Mouse (Mus musculus): Measurements from ENCODE around the gene Calcoco1. TPM values are rescaled to one million over a fixed set of nuclear protein-coding genes. Genes with fewer than 3 reads are reported as not detected.

Gene Calcoco1
- 10 to 100 TPM; 45.0 to 51.1 TPM for total RNA-seq (2021)
- long read RNA-seq, experiment 1, transcript Calcoco1-201 (15 exons, 2,824 nt) = major isoform, 56 of 73 reads
- long read RNA-seq, experiment 1, partial matches to known transcripts = 9 of 73 reads
- long read RNA-seq, experiment 1, other reads (novel, unspliced or antisense) = 8 of 73 reads
- long read RNA-seq, experiment 2, transcript Calcoco1-201 (15 exons, 2,824 nt) = major isoform, 53 of 65 reads
- long read RNA-seq, experiment 2, partial matches to known transcripts = 4 of 65 reads
- long read RNA-seq, experiment 2, other reads (novel, unspliced or antisense) = 7 of 65 reads

DNA sequence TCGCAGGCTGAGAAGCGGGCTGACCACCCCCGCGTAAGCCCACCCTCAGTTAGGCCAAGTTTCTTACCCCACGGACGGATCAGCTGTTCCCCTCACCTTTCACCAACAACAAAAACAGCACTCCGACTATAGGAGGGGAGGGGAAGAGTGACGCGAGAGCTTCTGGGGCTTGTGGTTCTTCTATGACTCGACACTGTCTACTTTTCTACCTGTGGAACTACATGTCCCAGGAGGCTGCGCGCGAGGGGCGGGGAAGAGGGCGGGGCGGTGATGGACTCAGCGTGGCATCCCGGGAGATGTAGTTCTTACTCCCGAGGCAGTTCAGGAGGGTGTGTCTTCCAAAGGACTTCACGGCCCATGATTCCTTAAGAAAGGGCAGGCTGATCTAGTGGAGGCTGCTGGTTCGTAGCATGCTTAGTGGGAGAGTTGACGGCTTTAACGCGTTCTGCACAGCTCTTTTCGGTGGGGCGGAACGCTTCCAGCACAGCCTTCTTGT lies at the start of gene Calcoco1:
Gene Calcoco1 (minus strand): TSS at position 199 of the 496 bp plus-strand sequence.
- peak; percentile 95 for DNase-seq

DNA sequence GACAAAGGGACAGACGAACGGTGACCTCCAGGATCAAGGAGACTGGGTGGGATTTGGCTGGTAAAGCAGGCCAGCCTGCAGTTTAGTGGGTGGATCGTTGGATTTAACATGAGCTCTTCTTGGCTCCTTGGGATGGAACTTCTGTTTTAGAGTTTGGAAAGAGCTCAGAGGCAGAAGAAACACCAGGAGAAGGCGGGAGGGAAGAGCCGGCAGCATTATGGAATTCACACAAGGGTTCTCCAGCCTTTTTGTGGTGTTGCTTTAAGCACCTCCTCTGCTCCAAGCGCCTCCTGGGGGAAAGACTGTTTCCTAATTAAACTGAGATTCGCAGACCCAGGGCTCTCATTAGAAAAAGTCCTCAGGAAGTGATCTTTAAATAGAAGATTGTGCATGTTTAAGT lies 48.9 kb upstream of the Calcoco1 start:
- no peak for DNase-seq

DNA sequence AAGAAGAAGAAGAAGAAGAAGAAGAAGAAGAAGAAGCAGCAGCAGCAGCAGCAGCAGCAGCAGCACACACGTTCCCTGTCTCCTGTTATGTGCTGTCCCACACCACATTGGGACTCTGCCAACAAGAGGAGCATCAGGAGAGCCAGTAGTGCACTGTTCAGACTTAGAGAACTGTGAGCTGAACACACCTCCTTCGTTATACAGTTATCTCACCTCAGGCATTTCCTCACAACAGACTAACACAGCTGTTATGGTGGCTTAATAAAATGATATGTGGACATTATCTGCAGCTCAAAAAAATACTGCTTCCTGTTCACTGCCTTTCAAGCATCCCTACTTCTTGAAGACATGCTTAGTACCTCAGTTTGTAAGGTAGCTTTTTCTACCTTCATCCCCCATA lies 43.2 kb upstream of the Calcoco1 start:
- no peak for DNase-seq

DNA sequence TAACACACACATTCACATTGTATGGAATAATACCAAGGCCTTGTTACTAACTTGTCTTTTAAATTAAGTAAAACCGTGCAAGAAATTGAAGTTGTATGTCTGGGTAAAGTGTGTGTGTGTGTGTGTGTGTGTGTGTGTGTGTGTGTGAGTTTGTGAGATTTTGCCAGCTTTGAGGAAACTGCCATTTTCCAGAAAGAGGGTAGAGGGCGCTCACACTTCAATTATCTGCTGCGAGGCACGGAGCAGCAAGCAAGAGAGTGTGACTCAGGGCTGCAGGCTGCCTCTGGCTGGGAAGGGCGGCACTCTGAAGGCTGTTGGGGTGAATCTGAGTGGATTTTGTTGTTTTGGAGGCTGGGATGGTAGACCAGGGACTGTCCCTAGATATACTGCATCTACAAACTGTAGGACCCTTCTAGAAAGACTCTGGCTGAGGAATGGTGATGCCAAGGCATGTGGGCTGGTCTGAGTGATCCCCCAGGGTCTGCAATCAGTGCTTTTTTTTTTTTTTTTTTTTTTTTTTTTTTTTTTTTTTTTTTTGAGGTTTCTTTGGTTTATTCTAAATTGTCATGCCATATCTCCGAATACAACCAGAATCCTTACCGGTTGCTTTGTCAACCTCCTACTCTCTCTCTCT lies 39.9 kb upstream of the Calcoco1 start:
- peak; percentile 49 for DNase-seq

DNA sequence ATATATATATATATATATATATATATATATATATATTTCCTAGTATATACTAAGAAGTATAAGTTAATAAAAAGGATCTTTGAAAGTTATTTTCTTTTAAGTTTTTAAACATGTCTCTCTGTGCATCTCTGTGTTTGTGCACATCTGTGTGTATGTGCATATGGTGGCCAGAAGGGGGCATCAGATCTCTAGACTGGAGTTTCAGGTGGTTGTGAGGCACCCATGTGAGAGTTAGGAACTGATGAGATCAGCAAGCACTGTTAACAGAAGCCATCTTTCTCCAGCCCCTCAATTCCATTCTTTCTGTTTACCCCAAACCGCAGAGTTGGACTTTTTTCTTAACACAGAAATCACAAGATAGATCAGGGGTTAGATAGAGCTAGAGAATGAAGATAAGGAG lies 35.7 kb upstream of the Calcoco1 start:
- no peak for DNase-seq

DNA sequence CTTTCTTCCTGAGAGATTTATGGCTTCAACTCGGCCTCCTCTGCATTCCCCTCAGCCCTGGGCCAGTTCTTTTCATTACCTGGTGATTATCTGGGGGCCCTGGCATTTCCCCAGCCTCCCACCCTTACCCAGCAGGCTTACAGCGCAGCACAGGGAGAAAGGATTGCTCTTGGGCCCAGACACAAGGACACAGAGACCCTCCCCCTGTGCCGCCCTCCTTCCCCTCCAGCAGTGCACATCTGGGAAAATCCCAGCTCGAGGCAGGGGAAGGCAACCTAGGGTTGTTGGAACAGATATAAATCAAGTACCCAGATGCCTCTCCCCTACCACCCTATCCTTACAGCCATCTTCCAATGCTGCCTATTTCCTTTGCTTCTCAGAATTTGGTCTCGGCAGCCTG lies 33.1 kb upstream of the Calcoco1 start:
- no peak for DNase-seq

DNA sequence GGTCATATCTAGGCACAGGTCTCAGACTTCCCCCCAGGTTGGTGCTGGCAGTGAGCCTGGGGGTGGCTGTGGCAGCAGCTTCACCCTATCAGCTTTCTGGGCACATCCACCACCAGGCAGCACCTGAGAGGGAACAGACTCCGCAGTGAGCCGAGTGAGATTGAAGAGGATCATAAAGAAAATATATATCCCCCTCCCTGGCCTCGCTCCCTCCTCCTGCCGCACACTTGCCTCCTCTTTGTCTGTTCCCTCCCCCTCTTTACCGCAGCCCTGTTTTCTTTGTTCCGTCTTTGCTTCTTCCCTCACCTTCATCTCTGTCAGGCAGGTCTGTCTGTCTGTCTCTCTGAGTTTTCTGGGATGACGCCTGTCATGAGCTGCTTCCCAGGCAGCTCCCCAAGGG lies 32.4 kb upstream of the Calcoco1 start:
- DNase-seq = no peak

DNA sequence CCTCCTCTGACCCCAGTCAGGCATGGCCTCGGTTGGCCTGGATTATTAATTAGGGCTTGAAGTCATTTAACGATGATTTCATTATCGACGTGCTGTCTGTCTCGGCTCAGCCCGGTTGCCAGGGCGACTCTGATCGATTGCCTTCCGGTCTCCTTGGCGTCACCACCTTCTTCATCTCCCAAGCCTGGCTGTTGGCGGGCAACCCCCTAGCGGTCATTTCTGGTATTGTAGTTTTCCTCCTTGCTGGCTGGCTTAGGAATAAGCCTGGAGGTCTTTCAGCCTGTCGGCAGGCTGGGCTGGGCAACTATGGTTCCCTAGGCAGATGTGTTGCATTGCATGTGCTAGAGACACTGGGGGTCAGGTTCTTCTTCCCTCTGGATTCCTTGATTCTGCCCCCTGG lies 31.2 kb upstream of the Calcoco1 start:
- peak; percentile 62 for DNase-seq

DNA sequence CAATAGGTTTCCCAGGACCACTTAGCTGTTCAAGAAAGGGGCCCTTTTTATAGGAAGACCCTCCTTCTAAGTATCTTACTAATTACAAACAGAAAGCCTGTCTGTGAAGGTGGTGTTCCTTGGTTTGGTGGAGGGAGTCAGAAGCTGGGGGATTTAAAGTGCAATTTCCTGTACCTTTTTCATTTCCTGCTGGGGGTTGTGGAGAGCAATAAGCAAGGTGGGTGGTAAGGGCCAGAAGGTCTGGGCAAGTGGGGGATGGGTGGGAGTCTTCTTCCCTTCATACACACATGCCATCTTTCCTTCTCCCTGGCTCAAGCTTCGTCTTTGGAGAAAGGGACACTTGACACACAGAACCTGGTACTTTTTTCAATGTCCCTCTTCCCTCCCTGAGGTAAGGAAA lies 30.2 kb upstream of the Calcoco1 start:
- DNase-seq = no peak

DNA sequence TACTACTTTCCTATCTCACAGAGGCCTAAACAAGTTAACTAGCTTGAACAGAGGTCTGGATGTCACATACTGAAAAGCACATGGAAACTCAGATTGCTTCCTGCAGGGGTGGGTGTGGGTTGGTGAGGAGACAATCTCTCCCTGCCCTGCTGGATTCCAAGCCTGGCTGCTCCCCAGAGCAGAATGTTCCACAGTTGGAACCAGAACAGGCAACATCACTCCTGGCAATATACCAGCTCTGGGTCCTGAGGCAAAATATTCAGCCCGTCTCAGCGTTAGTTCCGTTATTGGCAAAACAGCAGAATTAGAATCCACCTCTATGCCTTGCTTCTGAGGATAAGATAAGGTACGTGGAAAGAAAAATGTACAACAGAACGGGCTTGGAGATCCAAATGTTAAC lies 28.3 kb upstream of the Calcoco1 start:
- DNase-seq = peak; percentile 29

DNA sequence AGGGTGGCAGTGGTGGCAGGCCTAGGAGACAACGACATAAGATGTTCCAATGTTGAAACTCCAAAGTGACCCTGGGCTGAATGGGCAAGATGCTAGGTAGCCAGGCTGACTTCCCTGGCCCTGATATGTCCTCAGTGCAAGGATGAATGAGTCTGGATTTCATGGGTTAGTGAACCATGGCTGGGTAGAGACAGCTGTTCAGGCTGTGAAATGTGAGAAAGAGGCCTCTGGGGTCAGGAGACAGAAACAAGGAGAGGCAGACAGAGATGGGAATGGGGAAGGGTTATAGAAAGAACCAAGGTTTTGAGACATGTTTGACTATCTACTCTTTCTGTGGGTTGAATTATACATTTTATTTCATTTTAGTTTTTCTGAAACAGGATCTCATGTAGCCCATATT lies 27.1 kb upstream of the Calcoco1 start:
- DNase-seq = no peak

DNA sequence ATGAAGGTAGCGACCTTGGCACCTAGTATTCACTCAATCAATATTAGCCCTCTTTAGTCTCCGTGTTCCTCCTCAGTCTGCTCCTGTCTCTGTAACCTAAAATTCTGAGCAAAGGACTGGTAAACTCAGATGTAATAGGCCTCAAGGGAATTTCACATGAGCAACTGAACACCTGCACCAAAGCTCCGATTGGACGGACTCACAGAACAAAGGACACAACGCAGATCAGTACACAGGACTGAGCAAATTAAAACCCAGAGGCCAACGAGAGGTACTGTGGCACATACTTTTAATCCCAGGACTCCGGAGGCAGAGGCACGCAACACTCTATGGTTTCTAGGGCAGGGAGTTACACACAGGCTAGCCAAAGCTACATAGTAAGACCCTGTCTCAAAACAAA lies 25.9 kb upstream of the Calcoco1 start:
- DNase-seq = no peak

DNA sequence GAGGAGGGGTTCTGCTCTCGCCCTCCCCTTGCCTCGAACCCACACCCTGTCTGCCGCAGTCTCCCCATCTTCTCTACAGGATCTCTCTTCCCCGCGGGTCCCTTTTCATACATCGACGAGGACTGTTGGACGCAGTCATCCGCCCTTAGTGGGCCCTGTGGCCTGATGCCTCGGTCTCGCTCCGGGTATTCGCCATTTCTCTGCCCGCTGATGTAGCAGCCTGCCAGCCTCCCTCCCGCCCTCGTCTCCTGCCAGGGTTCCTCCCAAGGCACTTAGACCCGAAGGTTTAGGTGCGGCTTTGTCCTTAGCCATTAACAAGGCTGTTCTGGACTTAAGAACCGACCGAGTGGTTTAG lies 25.3 kb upstream of the Calcoco1 start:
- no peak for DNase-seq

DNA sequence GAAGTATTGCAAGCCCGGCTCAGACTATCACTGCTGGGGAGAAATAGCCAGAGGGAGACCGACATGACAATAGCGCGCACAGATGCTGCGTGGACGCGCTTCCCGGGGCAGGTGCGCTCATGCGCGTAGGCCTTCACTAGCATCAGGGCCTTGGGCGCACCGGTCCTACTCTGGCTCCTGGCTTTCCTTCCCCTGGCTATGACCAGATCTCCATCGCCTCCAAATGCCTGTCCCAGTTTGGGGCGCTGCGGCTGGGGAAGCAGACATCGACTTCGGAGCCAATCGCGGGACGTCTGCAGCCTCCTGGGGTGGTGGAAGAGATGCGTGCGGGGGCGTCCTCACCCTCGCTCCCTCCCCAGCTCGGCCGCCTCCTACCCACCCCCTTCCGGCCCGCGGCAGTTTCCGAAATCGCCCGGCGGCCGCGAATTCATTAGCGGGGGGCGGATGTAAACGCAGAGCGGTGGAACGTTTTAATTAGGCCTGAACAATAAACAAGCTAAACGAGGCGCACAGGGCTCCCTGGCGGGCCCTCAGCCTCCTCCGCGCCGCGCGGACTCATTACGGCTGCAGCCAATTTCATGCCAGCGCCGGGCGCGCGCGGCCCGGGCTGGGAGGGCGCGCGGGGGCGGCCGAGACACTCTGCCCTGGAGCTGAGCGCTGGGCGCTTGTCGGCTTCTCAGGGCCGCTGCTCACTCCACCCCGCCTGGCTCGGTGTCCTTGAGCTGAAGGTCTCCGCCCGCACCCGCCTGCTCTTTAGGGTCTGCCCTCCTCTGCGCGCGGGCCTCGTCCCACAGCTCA lies 24.7 kb upstream of the Calcoco1 start:
- DNase-seq = peak; percentile 59

DNA sequence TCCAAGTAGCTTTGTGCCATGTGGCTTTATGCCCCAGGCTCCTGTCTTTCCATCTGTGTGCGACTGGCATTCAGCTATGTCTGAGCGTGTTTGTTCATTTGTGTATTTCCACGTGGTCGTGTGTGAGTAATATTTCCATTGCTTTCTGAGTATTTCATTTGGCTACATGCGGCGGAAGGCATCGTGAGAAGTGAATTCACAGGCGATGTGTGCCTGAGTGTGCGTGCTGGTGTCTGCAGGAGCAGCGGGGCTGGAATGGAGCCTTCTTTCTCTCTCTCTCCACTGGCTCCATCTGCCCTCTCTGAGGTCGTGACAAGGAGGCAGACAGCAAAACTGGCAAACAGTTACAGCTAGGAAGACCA lies 24.1 kb upstream of the Calcoco1 start:
- no peak for DNase-seq

DNA sequence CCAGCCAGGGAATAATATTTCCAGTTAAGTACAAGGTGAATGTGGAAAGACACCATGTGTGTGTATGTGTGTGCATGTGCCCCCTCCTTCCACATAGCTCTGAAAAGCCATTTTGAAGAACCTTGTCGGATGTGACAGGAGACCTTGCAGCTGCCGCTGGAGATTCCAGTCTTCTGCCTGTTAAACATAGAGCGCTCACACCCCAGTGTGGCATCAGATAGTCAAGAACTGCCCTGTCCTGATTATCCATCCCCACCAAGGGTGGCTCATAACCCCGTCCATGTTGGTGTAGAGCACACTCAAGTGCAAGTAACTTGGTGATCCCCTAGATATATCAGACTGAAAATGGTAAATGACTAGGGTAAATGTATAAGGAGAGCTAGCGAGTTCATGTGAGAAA lies 23.4 kb upstream of the Calcoco1 start:
- DNase-seq = no peak

DNA sequence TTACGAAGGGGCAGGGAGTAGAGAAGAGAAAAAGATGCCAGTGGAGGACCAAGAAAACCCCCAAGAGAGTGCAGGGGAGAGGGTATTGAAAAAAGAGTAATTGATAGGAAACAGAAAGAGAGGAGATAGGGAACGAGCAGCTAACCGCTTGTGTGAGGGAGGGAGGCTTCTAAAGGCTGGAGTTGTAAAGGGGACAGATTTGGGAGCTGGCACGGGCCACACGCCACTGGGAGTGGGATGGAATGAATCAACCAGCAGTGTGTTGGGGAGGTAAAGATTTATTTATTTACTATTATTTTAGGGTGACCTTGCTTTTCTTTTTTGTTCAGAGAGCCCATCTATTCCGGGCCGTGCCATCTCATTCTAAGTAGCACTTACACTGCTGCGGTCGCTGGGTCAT lies 22.9 kb upstream of the Calcoco1 start:
- DNase-seq = no peak

DNA sequence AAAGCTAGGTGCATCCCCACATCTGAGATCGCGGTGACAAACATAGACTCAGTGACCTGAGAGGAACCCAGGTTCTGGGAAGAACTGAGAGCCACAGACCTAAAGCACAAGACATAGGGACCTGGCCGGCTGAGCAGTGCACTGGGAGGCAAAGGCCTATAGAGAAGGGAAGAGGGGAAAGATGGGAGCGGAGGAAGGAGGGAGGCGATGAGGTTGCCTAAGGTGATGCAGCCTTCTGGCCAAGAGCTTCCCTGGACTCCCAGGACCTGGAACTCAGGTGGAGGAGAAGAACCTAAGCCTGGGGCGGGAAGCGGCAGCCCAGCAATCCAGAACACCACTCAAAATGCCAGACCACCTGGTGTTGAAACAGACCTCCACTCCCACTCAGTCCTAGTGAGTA lies 22.4 kb upstream of the Calcoco1 start:
- DNase-seq = no peak

DNA sequence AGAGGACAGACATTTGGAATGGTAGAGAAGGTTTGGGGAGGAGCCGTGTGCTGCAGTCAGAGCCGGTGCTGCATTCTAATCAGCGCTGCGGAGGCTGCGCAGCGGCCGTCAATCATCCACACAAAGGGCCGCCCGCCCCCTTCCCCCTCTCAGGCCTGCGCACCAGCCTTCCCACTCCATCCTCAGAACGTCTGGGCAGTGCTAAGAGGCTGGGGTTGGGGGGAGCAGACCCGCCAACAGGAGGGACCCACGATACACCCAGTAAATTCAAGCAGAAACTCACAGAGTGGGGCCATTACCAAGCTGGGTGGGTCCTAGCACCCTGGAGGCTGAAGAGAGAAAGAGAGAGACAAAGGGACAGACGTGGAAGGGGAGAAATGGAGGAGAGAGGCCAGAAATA lies 22.0 kb upstream of the Calcoco1 start:
- no peak for DNase-seq

DNA sequence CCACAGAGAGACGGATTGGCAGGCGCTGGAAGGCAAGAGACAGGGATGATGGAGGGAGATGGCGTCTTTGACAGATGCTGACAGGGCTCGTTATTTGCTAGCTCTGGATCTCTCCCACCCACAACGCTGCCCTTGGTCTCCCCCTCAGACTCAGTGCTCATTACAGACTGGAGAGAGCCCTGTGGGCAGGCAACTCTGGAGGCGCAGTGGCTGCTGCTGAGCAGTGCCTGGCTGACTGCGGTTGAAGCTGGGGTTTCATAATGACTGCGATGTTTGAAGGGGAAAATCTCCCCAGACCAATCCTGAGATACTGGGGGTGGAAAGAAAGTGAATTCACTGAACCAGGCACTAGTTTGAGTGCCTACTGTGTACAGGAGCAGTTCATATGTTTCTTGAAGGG lies 21.2 kb upstream of the Calcoco1 start:
- DNase-seq = no peak

DNA sequence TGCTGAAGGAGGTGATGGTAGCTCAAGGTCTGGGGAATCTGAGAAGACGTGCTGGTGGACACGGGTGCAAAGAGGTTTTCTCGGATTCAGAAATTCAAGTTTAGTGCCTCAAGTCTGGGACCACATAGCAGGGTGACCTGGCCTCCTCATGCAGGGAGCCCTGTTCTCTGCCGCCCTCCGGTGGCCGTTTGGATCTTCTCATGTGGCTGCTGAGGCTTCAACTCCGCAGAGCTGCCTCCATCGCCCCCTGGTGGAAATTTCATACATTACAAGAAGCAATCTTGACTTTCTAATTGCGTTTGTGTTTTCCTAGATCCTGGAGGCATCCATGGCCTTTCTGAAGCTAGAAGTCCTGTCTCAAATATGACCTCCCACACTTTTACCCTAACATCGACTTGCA lies 20.6 kb upstream of the Calcoco1 start:
- DNase-seq = peak; percentile 93

DNA sequence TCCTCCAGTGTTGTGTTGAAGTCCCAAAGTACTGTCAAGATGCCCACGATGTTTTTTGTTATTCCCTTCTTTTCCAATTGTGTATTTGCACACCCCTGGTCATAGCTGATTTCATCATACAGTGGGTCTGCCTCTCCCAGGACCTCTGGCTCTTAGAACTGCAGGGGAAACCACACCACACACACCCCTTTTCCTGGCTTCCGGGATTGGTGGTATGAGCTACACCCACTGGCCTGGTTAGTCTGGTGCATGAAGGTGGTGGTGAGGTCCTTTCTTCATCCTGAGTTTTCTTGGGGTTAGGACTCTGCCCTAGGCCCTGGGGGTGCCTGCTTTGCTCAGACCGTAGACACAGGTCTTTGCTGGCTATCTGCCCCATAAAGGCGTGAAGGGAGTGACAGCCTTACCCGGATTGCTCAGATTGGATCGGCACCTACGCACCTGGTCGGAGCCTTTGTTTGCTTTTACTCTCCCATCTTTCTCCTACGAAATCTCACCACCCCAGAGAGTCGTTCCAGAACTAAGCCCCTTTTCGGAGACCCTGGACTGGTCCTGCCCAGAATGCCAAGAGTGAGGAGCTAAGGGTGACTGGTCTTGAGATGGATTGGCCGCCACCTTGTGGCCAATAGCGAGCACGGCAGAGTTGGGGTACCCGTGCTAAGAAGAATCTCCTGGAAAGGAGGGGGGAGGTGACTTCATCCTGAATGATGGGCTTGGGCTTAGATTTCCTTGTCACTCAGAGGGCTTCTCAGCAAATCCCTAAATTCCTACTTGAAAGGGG lies 17.7 kb upstream of the Calcoco1 start:
- peak; percentile 60 for DNase-seq

DNA sequence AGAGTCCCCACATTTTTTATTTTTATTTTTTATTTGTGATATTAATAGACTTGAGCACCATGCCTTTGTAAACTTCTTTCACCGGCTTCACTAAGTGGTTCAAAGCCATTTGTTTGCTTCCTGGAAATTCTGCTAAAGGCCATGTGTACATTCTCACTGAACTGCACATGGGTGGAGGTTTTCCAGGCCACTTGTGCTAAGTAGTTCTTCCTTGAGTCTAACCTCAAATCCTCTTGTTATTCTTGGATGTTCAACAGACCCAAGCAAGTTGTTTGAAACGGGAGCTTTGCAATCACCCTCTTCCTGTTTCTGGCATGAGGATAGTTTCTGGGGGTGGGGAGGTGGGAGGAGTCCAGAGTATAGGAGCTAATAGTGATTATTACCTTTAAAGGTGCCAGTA lies 16.5 kb upstream of the Calcoco1 start:
- DNase-seq = no peak

Measured in gastrocnemius, postnatal 10 days (tissue).